Mouse (Mus musculus) kidney, postnatal 10 days (tissue): ENCODE results near the gene Fam173b.

Experiments
- DNase-seq: peaks from one replicate; pipeline ENCODE4 v3.0.0; 2021; ENCODE audit warnings: mixed read lengths

Gene Fam173b

DNA sequence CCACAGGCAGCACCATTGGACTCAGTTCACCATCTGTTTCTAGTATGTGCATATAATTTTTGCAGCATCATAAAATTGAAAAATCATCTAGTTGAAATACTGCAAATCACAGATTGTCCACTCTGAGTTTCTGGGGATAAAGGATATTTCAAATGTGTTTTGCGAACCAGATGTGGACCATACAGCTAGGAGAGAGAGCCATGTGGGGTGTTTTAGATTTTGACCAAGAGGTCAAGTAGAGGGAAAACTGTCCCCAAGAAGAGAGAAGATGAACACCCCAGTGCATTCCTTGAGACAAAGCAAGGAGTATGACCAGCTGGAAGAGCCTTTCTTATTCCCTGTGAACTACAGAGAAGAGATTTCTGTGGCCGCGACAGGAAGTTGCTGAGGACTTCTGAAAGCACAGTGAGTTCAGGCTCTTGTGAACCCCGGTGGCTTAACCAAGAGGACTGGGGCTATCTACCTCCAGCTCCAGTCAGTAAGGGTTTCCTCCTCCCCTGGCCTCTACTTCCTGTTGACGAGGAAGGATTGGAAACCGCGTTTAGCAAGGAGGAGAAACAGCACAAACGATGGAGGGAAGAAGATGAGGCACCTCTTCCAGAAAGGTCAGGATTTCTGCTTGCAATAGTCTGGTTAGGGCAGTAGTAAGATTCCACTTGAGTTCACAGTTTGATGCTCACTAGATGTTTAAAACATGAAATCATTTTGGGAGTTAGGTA, 46.4 kb downstream of the Fam173b start:
- no peak for DNase-seq

DNA sequence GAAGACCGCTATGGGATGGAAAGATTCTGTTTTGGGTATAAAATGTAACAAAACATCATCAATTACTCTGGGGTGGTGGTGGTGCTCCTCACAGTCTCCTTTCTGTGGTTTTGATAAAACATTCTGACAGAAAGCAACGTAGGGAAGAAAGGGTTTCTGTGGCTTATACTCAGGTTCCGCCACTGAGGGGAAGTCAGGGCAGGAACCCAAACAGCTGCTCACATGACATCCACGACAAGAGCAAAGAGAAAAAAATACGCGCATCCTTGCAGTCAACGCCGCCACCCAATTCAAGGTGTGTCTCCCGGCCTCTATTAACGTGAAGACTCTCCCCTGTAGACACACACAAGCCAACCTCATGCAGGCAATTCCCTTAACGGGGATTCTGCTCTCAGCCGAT, 48.0 kb downstream of the Fam173b start:
- DNase-seq = no peak

DNA sequence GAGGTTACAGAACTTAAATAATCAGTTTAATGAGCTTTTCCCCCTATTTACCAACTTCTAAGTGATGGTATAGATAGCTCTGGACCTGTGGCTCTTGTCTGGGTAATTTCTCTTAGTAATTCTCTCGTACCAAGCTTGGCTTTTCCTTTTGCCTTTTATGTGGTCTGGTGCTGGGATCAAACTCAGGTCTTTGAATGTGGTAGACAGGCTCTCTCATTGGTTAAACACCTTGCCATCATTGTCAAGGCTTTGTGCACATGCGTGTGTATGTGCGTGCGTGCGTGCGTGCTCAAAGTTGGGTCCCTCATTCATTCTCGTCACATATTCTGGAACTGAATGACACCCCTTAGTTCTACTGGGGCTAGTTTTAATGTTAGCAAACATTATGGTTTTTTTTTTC, 49.2 kb downstream of the Fam173b start:
- no peak for DNase-seq

DNA sequence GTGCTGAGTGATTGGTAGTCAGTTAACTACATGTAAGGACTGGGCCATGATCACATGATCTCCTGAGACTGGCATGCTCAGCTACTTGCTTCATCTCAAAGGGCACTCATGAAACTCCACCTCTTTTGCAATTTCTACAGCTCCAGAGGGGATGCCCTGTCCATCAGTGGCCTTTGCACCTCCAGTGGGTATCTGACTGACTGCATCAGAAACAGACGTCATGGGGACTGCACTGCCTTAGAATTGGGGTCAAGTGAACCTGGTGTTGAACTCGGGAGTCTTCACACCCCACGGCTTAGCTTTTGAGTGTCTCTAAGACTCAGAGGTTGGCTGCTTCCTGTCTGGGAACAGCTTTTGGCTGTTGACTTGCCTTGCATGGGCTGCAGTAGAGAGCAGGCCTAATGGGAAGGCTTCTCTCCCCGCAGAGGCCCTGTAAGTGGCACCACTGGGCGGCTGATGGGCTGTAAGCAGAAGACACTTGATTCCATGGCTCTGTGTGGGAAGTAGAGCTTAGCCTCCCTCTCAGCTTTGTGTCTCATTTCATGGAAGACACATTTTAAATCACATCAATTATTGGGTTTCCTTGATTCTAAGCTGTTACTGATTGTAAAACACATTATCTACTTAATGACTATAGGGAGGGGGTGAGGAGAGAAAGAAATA, 58.6 kb downstream of the Fam173b start:
- DNase-seq = no peak

DNA sequence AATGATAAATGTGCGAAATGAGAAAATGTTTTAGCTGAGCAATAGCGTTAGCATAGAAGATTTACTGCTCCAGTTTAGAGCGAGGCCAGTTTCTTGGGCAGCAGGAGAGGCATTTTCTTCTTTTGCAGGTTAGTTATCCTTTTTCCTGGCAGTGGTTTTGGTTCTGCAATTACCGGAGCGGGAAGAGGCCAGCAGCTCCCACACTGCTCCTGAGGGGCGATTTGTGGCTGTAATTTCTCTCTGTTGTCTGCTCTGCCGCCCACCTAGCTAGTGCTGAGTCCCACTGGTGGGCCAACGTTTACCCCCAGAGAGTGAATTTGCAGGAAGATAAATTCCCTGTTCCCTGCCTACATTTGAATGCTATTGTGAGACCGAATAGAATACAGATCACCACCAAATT, 59.2 kb downstream of the Fam173b start:
- no peak for DNase-seq

DNA sequence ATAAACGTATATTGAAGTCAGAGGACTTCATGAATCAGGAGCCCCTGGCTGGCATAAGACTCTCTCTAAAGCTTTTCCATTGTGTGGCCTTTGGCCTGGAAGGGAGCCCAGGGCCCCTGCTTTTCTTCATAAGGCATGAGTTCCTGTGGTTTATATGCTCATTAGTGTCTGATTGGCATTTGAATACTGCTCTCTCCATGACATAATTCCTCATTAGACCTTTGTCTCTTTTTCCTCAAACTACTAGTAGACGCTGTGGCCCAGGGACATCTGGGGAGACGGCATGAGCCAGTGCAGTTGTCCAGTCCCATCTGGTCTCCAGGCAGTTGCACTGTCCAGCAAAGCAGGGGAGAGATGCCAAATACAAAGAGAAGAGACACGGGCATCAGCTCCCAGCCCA, 60.1 kb downstream of the Fam173b start:
- no peak for DNase-seq

DNA sequence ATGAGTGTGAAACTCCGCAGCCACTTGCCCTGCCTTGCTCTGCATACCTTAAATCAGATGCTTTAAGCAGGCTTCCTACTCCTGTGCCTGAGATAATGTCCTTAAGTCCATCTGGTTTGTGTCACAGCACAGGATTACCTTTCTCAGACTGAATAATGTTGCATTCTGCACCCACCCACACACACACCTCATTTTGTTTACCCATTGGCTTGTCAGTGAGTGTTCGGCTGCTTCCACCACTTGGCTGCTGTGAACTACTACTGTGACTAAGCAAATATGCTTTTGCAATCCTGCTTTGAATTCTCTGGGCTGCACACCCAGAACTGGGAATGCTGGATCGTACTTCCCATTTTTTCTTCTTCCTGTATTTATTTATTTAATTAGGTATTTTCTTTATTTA, 61.4 kb downstream of the Fam173b start:
- no peak for DNase-seq
